Mouse (Mus musculus): ENCODE results near the gene Pgm1.

GRCm38 (mm10) chr4:100027773-100028172 lies 98.6 kb downstream of the Pgm1 start:
- TF ChIP-seq NANOG (IDR thresholded peaks at IDR 0.05; ENCODE audit: borderline replicate concordance, low read length) (no peak), CTCF (conservative IDR thresholded peaks at IDR 0.05; ENCODE audit: low read length) (no peak), POU5F1 (IDR thresholded peaks at IDR 0.05; ENCODE audit: borderline replicate concordance, low read length) (no peak)

Data from E14TG2a.4 (cell line).